8 mouse cellular contexts compared by ENCODE assay signal in the genomic region with DNA sequence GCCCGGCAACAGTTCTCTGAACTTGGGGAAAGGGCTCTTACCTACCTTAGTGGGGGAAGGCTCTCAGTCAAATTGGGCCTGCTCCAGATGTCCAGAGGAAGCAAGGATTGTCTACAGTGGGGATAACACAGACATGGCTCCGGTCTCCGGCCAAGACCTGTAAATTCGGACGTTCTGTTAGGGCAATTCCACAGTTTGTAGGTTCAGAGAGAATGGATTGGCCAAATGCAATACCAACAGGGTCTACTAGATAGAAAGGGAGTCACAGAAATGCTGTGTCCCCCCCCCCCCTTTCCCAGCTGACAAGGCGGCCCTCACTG. TPM values are rescaled to one million over a fixed set of nuclear protein-coding genes. Genes with fewer than 3 reads are reported as not detected.
DNase-seq lines count a peak whose midpoint lies in the region; ATAC-seq and TF ChIP-seq lines count a peak whose summit lies in the region.

No protein-coding gene starts in this region.

- H3K9me3 ChIP-seq in kidney, embryonic 14.5 days (ENCODE audit: control insufficient read depth, low read length) = no peaks in the 10 kb centered on the region
- no peaks in the 10 kb centered on the region for H3K9me3 ChIP-seq in hindbrain, embryonic 13.5 days
- no peaks in the 10 kb centered on the region for H3K9me3 ChIP-seq in midbrain, embryonic 13.5 days

- H3K4me3 ChIP-seq in kidney, embryonic 14.5 days (ENCODE audit: low read length) = peak overlapping the region; percentile 96
- peak overlapping the region; percentile 53 for H3K4me3 ChIP-seq in bone marrow macrophage, adult 2 months (ENCODE audit: insufficient read depth, low read length)
- peak overlapping the region; percentile 76 for H3K4me3 ChIP-seq in hindbrain, embryonic 13.5 days
- peak overlapping the region; percentile 96 for H3K4me3 ChIP-seq in midbrain, embryonic 13.5 days (replicated peaks)

- H3K27me3 ChIP-seq in kidney, embryonic 14.5 days (ENCODE audit: control insufficient read depth, insufficient read depth, low read length) = no peaks in the 10 kb centered on the region
- H3K27me3 ChIP-seq in hindbrain, embryonic 13.5 days = no peaks in the 10 kb centered on the region
- no peaks in the 10 kb centered on the region for H3K27me3 ChIP-seq in midbrain, embryonic 13.5 days

- H3K4me2 ChIP-seq in kidney, embryonic 14.5 days (replicated peaks; ENCODE audit: low read depth, low read length) = peak overlapping the region; percentile 100
- H3K4me2 ChIP-seq in hindbrain, embryonic 13.5 days = peak overlapping the region; percentile 100
- peak overlapping the region; percentile 97 for H3K4me2 ChIP-seq in midbrain, embryonic 13.5 days (replicated peaks)

- H3K27ac ChIP-seq in kidney, embryonic 14.5 days (ENCODE audit: low read depth, low read length) = peak overlapping the region; percentile 100
- peak overlapping the region; percentile 97 for H3K27ac ChIP-seq in bone marrow macrophage, adult 2 months (ENCODE audit: insufficient read depth, low read depth, low read length)
- H3K27ac ChIP-seq in hindbrain, embryonic 13.5 days = peak overlapping the region; percentile 100
- peak overlapping the region; percentile 100 for H3K27ac ChIP-seq in midbrain, embryonic 13.5 days

- no peak for ATAC-seq in kidney, embryonic 14.5 days (ENCODE audit: low FRiP score, low TSS enrichment)
- ATAC-seq in hindbrain, embryonic 13.5 days (ENCODE audit: low FRiP score) = no peak
- ATAC-seq in midbrain, embryonic 13.5 days = no peak

- peak overlapping the region; percentile 100 for H3K9ac ChIP-seq in kidney, embryonic 14.5 days (ENCODE audit: low read depth, low read length)
- H3K9ac ChIP-seq in hindbrain, embryonic 13.5 days = peak overlapping the region; percentile 100
- peak overlapping the region; percentile 100 for H3K9ac ChIP-seq in midbrain, embryonic 13.5 days (replicated peaks)

- WGBS in kidney, embryonic 14.5 days = under 1% methylated on average over 6 of the region's 6 CpGs
- 2% methylated on average over 6 of the region's 6 CpGs for WGBS in hindbrain, embryonic 13.5 days
- whole genome bisulfite sequencing in midbrain, embryonic 13.5 days = under 1% methylated on average over 6 of the region's 6 CpGs

- peaks cover 13% of the 10 kb centered on the region; the same call in 1 of the 2 replicates for H3K36me3 ChIP-seq in kidney, embryonic 14.5 days (ENCODE audit: control insufficient read depth, insufficient read depth, low read length)
- peaks cover 22% of the 10 kb centered on the region for H3K36me3 ChIP-seq in hindbrain, embryonic 13.5 days
- peaks cover 29% of the 10 kb centered on the region for H3K36me3 ChIP-seq in midbrain, embryonic 13.5 days

- peaks cover 46% of the 10 kb centered on the region for H3K4me1 ChIP-seq in kidney, embryonic 14.5 days (ENCODE audit: control insufficient read depth, insufficient read depth, low read length)
- peaks cover 12% of the 10 kb centered on the region for H3K4me1 ChIP-seq in bone marrow macrophage, adult 2 months (ENCODE audit: control insufficient read depth, insufficient read depth, low read length)
- H3K4me1 ChIP-seq in hindbrain, embryonic 13.5 days (replicated peaks) = peaks cover 54% of the 10 kb centered on the region
- H3K4me1 ChIP-seq in midbrain, embryonic 13.5 days (replicated peaks) = peaks cover 50% of the 10 kb centered on the region

- no peak for TF ChIP-seq CTCF in bone marrow macrophage, adult 2 months (IDR thresholded peaks at IDR 0.05; ENCODE audit: low read depth, low read length)

- TF ChIP-seq POLR2A in bone marrow macrophage, adult 2 months (IDR thresholded peaks at IDR 0.05; ENCODE audit: borderline replicate concordance, low read depth, low read length) = no peak

- DNase-seq in kidney, adult 8-10 months = no peak
- no peak for DNase-seq in ovary, postnatal 36 days (ENCODE audit: low spot score)
- DNase-seq in spleen, adult 12 weeks (ENCODE audit: low spot score) = no peak
- no peak for DNase-seq in gastrocnemius, postnatal 10 days

RNA-seq across cellular contexts. Expression of a gene that starts 4.1 kb away (rescaled TPM):
- polyA plus RNA-seq in kidney, embryonic 14.5 days (2014; fragmentation: Nextera tagmentation; extraction: Ambion mirVana) = 16.6 and 16.7 TPM in 2 replicates
- 27.3 and 28.2 TPM in 2 replicates for polyA plus RNA-seq in bone marrow macrophage, adult 2 months (2012; ENCODE audit: insufficient read depth, insufficient read length, missing spikeins)
- polyA plus RNA-seq in hindbrain, embryonic 13.5 days (2015; fragmentation: Nextera tagmentation; extraction: Ambion mirVana) = 12.9 and 13.1 TPM in 2 replicates
- polyA plus RNA-seq in midbrain, embryonic 13.5 days (2015; fragmentation: Nextera tagmentation; extraction: Ambion mirVana) = 13.3 and 14.1 TPM in 2 replicates
- 10 to 100 TPM; 11.0 to 17.1 TPM for total RNA-seq in gastrocnemius, postnatal 10 days (2021)

RNA-seq across cellular contexts. Expression of a gene that starts 5.4 kb away (rescaled TPM):
- 2.0 and 3.2 TPM in 2 replicates for polyA plus RNA-seq in kidney, embryonic 14.5 days (2014; fragmentation: Nextera tagmentation; extraction: Ambion mirVana)
- polyA plus RNA-seq in bone marrow macrophage, adult 2 months (2012; ENCODE audit: insufficient read depth, insufficient read length, missing spikeins) = 1.8 and 2.7 TPM in 2 replicates
- polyA plus RNA-seq in hindbrain, embryonic 13.5 days (2015; fragmentation: Nextera tagmentation; extraction: Ambion mirVana) = 5.1 and 5.8 TPM in 2 replicates
- polyA plus RNA-seq in midbrain, embryonic 13.5 days (2015; fragmentation: Nextera tagmentation; extraction: Ambion mirVana) = 2.6 and 3.3 TPM in 2 replicates
- total RNA-seq in gastrocnemius, postnatal 10 days (2021) = 1 to 10 TPM in 1 of 2 experiments, under 1 TPM in 1; 0.68 to 1.4 TPM

RNA-seq across cellular contexts. Expression of a gene that starts 31.3 kb away (rescaled TPM):
- polyA plus RNA-seq in kidney, embryonic 14.5 days (2014; fragmentation: Nextera tagmentation; extraction: Ambion mirVana) = 73.9 and 79.4 TPM in 2 replicates
- polyA plus RNA-seq in bone marrow macrophage, adult 2 months (2012; ENCODE audit: insufficient read depth, insufficient read length, missing spikeins) = 31.0 and 31.4 TPM in 2 replicates
- 76.0 and 79.3 TPM in 2 replicates for polyA plus RNA-seq in hindbrain, embryonic 13.5 days (2015; fragmentation: Nextera tagmentation; extraction: Ambion mirVana)
- polyA plus RNA-seq in midbrain, embryonic 13.5 days (2015; fragmentation: Nextera tagmentation; extraction: Ambion mirVana) = 72.2 and 74.0 TPM in 2 replicates
- total RNA-seq in gastrocnemius, postnatal 10 days (2021) = 10 to 100 TPM; 19.6 to 20.0 TPM

RNA-seq across cellular contexts. Expression of a gene that starts 44.7 kb away (rescaled TPM):
- not detected in 2 replicates for polyA plus RNA-seq in kidney, embryonic 14.5 days (2014; fragmentation: Nextera tagmentation; extraction: Ambion mirVana)
- not detected in 2 replicates for polyA plus RNA-seq in bone marrow macrophage, adult 2 months (2012; ENCODE audit: insufficient read depth, insufficient read length, missing spikeins)
- polyA plus RNA-seq in hindbrain, embryonic 13.5 days (2015; fragmentation: Nextera tagmentation; extraction: Ambion mirVana) = not detected in 2 replicates
- not detected in 2 replicates for polyA plus RNA-seq in midbrain, embryonic 13.5 days (2015; fragmentation: Nextera tagmentation; extraction: Ambion mirVana)
- total RNA-seq in gastrocnemius, postnatal 10 days (2021) = under 1 TPM in 1 of 2 experiments, not detected in 1; 0.61 TPM
